Mouse (Mus musculus) cerebellum, adult 9-10 months (tissue): ENCODE data around the gene Alpk1.
A peak's percentile ranks its signal among the peaks of the same experiment; 100 is the strongest.
"Not testable (repeated sequence)": the region's sequence is repeated elsewhere in the genome, so short reads cannot be mapped to it uniquely, and the experiment has no call there.

Experiments used
- DNase-seq: peaks from one replicate; pipeline ENCODE4 v3.0.0; 2022

Gene Alpk1

DNA sequence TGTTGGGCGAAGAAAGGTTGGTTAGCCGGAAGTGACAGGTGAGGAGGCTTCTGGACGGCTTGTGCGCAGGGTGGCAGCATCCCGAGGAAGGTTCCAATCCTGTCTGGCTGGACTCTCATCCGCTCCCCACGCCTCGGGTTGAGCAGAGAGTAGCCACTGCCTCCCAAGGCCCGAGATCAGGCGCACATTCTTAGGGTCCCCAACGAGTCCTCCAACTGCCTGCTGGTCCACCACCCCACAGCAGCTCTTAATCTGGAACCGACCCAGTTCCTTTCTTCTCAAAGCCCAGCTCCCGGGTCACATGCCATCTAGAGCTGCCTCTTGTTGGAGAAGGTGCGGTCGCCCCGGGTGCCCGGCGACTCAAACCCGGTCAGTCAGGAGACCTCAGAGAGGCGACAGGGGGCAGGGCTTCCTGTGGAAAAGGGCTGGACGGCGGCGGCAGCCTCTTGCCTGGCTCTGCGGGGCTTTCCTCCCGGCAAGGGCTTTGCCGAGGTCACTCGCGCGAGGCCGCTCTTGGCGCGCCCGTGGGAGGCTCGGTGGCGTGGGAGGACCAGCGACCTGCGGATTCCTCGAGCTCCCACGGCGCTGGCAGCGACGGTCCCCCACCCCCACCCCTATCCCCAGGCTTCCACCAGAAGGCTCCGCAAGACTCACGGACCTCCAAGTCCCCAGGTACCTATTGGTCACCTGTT is 9.3 kb upstream of the Alpk1 start, which contains the start of gene Tifa:
Gene Tifa (plus strand): TSS at position 306 of the 692 bp plus-strand sequence.
- DNase-seq: peak; percentile 47

DNA sequence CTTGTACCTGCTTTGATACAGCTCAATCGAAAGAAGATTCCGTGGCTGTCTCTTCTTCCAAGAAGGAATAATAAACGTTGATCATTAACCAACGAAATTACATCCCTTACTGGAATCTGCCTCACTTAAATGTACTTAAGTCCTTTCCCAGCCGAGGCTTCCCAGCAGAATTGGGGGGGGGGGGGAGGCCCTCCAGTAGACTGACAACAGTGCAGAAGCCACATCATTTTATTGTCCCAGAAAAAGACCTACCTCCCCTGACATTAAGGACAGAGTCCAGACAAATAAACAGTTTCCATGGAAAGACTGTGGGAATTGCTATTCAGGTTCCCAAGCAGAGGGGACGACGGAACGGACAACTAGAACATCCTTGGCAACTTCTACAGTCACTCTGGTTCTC is 8.6 kb upstream of the Alpk1 start:
- no peak for DNase-seq

DNA sequence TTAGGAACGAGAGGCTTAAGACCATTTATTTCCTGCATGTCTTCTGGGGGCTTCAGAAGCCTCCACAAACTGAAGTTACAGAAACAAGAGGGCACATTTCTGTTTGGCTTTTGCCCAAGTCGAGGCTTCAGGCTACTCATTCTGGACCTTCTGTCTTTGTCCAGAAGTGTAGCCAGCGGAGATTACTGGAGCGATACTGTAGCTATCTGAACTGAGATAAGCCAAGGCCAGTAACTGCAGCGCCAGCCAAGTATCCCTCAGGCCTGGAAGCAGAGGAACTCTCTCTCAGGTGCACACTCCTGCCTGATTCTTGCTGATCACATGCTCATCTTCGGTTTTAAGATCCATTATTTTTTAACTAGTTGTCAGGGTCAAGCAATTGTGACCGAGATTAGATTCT is 7.7 kb upstream of the Alpk1 start:
- no peak for DNase-seq

DNA sequence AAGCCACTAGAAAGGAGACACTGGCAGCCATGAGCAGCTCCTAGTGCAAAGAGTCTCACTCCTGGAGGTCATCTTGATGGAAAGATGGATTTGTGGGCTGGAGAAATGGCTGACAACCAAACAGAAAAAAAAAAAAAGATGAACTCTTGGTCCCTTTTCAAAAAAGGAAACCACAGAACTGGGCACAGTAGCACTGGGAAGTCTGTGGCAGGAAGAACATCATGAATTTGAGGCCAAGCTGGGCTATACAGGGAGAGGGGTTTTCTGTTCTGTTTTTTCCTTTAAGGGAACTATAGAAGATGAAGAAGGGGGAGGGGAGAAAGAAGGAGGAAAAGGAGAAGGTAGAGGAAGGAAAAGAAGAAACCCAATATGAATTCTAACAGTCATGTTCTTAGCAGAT is 6.7 kb upstream of the Alpk1 start:
- no peak for DNase-seq

DNA sequence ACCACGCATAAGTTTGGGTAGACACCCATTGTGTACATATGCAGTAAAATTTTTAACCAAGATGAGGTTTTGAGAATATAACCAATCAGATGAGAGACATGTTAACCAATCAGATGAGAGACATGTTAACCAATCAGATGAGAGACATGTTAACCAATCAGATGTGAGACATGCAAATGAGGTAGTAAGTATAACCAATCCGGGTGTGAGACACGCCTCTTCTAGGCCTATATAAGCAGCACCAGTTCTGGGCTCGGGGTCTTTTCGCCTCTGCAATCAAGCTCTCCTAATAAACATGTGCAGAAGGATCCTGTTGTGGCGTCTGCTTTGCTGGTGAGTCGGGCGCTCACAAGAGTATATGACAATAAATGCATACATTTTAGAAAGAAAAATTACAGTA is 3.4 kb upstream of the Alpk1 start:
- DNase-seq: not testable (repeated sequence)

DNA sequence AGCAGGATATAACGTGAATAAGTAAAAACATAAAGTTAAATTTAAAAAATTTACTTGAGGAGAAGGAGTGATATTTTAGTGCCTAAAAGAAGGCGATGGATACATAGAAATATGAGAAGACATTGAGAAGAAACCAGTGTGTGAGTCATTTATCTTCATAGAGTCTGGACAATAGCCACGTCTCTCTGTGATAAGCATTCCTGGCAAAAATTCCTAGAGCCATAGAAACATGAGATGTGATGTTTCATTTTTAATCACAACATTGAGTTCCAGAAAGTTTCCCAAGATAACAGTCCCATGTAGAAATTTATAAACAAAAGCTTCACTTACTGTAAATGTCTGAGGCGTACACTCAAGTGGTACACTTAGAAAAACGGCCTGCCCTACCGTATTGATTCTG is 2.6 kb upstream of the Alpk1 start:
- DNase-seq: no peak

DNA sequence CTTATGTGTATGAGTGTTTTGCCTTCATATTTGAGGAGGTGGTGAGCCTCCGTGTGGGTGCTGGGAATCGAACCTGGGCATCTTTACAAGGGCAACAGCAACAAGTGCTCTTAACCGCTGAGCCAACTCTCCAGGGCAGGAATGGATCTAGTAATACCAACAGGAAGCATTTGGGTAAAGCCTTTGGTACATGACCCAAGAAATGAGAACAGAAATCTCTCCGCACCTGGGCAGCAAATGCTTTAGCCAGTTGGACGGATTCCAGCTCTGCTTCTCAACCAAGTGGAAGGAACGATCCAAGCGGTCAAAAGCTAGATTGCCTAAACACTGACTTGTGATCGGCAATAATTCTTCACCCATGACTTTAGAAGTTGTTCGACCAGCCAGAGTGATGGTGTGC is 594 bp upstream of the Alpk1 start:
- DNase-seq: no peak

DNA sequence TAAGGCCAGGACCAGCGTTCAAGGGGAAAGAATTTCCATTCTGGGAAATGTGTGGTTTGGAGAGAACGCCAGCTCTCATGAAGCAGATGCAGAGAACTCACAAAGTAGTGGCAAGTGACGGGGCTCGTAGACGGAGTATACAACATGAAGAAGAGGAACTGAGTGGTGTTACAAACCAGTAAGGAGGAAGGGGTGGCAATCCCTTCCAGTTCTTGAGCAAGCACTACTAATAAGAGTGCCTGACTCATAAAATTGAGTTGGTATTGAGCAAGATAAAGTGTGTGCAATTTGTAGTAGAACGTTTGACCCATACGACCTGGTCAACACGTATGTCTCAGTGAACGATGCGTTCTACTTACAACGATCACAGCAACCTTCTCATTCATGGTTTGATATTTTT is 11.2 kb downstream of the Alpk1 start:
- no peak for DNase-seq

DNA sequence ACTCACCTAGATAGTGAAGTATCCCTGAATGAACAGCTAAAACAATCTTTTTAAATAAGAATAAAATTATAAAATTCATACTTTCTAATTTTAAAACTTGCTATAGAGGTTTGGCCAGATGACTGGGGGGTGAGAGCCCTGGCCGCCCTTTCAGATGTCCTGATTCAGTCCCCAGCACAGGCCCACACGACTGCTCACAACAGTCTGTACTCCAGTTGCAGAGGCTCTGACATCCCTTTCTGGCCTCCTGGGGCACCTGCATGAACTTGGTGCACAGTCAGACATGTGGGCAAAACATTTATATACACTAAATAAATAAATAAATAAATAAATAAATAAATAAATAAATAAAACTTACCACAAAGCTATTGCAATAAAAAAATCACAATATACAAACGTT is 14.4 kb downstream of the Alpk1 start:
- DNase-seq: no peak

DNA sequence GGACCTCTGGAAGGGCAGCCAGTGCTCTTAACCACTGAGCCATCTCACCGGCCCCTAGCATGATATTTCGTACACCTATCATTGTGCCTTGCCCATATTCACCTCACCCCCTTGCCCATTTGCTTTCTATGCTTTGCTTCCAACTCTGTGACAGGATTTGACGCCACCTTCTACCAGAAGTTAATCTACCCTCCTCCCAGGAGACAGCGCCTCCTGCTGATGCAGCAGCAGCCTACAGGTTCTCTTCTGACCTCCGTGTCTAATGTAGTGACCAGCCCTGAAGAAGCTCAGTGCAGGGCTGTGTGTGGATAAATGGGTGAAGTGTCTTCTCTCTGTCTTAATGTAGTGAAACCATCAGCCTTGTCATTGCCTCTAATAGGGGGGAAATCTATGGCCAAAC is 15.8 kb downstream of the Alpk1 start:
- DNase-seq: no peak

DNA sequence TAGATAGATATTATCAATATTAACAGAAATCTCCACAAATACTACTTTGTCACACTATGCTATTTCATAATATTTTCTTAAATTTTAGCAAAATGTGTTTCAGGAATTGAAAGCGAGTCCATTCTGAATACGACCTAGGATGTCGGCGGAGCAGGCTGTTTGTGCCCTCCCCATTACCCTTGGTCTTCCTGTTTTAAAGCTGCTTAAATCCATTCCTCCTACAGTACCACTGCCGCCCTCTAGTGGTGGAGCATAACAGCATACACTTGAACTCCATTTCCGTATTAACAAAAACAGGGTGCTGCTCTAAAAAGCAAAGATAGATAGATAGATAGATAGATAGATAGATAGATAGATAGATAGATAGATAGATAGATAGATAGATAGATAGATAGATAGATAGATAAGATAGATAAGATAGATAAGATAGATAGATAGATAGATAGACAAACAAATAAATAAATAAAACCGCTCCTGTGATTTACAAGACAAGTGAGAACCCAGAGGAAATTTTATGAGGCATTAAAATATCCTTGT is 17.2 kb downstream of the Alpk1 start:
- peak; percentile 49 for DNase-seq

DNA sequence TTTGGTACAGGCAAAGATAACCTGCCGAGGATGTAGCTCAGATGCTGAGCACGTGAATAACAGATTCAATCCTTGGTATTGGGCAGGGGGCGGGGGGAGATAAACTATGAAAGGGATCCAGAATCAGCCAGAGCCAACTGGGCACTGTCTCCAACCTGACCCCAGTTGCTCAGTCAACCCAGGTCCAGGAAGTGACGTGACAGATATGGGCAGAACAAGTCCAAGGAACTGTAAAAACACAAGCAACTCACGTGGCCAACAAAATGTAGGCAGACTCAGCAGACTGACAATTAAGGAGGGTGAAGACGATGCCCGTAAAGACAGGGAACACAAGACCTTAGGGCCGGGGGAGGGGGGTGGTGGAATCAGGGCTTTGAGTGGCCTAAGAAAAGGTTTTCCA is 17.9 kb downstream of the Alpk1 start:
- DNase-seq: no peak

DNA sequence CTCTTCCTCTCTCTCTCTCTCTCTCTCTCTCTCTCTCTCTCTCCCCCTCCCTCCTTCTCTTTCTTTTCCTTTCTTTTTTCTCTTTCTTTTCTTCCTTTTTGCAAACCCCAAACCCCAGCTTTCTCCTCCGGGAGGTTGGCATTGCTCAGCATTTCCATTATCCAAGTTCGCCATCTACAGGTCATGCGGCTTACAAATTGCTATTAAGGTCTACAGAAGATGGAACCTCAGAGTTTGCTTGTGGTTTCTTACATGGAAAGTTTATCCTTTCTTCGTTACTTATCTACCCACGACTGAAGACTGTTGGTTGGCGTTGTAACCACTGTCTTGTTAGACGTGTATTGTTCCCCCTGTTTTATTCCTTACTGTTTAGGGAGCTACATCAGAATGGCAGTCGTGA is 21.1 kb downstream of the Alpk1 start:
- DNase-seq: peak; percentile 16

DNA sequence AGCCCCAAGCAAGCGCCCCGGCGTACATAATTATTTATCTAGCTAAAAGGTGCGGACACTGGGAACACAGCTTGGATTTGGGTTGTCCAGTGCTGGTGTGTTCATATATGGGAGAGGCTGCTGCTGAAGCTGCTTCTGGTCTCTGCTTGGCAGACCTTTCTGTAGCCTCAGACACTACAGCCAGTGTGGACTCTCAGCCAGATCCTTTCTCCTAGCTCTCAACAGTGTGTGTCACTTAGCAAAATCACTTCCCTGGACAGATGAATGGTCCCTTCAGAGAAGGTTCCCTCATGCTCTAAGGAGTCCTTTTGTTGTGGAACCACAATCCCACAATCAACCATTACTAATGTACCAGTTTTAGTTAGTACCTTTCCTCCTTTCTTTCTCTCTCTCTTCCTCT is 21.5 kb downstream of the Alpk1 start:
- DNase-seq: no peak

DNA sequence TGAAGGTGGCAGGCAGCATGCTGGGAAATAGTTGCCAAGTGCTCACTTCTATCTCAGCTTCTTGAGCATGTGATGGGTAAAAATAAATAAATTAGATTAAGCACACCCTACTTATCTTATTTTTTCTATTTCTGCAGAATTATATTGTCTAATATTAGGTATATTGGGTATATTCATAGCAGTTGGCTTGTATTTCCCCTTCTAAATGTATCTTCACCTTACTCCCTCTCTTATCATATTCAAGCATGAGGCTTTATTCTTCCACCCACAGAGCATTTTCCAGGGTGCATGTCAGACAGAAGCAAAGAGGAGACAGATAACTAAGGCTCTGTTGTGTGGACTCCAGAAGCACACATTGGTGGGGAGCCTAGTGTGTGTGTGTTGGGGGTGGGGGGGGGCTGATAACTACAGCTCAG is 22.4 kb downstream of the Alpk1 start:
- no peak for DNase-seq

DNA sequence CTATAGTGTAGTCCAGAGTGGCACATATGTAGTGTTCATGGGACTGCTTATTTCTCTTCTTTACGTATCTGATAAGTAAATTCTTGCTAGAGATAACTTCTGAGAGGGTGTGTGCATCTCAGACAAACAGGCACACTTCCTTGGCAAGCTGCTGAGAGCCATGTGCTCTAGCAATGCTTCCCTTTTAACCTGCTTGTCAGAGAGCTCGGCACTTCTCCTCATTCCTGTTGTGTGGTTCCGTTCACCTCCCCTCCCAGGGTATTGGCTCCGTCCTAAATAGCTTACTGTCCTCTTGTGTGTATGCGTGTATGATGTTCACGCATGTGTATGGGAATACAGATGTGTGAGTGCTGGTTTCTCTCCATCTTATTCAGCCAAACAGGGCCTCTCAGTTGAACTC is 23.9 kb downstream of the Alpk1 start:
- DNase-seq: no peak

DNA sequence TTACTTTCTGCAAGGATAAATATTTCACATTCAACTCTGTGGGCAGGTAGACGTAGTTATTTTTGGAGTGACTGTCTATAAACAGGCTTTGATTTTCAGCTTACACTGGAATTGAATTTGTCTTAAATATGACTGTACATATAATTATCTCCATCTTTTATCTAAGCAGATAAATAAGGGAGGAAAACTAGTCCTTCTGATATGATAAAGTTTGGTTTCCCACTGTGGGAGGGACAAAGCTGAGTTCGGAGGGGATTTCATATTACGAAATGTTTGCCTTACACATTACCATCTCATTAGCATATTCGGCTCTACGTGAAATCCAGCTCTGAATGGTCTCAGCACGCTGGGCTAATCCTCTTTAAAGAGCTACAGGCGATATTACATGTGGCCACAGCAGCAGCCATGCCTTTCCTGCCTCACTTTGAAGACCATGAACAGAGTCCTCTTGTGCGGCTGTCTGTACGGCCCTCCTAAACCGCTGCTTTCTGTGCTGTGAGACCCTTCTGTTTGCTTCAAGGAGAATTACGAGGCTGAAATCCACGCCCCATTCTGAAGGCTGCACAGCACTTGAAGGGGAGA is 30.3 kb downstream of the Alpk1 start:
- DNase-seq: no peak

DNA sequence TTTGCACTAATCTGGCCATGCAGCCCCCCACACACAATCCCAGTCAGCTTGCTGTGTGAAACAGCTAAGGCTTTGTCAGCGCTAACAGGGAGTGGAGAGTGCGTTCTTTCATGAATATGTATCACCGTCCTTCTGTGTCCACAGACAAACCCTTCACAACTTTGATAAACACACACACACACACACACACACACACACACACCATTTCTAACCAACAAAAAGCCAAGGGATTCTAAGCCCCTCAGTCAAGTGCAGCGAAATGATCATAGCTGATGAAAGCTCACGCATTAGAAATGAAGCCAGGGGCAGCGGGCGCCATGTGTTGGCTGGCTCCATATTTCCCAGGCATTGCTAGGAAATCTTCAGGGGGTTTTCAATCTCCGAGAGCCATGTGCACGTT is 31.1 kb downstream of the Alpk1 start:
- no peak for DNase-seq

DNA sequence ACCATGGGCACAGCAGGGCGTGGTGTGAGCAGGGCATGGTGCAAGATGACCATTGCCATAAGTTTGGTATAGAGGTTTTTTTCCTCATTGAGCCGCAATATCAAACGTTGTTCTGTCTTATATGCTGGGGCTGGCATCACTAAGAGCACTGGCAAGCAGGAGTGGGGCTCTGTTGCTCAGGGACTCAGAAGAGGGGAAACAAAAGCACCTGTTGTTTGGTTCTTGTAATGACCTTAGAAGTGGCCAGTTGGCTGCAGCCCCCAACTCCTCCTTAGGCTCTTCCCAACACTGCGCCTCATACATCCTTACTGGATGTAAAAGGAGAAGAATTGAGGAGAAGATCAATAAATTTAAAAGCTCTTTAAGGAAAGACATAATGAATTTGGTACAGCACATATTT is 31.7 kb downstream of the Alpk1 start:
- DNase-seq: no peak

DNA sequence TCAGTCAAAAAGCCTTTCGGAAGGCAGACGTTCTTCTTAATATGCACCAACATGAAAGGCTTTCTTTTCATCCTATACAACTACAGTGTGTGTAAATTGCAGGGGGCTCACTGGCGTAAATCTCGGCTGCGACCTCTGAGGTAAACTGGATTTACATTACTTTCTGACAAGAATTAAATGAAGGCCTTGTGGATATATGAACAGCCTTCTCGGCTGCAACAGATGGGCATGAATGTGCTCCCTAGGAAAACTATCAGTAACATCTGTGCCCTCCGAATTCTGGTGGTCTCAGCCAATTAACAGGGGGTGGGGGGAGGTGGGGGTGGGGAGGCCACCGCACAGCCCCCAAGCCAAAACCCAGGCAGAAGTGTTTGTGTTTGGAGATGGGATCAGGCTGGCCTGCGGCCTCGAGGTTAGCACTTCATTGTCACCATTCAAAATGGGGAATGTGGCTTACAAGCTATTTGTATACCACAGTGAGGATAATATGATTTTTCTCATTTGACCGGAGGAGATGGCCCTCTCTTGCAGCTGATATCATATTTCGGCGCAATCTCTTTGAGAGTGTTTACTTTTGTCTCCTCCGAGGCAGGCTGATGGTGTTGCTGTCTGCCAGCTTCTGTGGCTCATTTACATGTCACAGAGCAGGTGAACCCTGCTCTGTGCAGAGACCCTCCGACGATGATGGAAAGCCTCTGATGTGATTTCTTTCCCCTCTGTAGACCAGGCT is 34.3 kb downstream of the Alpk1 start:
- DNase-seq: no peak

DNA sequence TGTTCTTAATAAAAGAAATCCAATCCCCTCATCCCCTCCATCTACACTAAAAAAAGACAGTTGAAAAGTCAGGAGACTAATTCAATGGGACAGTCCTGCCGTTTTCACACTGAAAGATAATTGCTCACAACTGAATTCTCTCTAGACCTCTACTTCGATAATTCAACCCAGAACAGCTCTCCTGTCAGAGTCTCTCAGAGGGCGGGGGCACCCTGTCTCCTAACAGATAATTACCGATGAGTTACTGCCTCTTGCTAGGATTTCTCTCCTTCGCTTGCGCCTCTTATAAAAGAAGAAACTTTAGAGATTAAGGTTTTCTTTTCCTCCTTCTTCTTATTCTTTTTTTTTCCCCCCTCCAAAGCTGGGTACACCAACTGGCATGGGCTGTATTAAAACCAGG is 34.8 kb downstream of the Alpk1 start:
- DNase-seq: no peak

DNA sequence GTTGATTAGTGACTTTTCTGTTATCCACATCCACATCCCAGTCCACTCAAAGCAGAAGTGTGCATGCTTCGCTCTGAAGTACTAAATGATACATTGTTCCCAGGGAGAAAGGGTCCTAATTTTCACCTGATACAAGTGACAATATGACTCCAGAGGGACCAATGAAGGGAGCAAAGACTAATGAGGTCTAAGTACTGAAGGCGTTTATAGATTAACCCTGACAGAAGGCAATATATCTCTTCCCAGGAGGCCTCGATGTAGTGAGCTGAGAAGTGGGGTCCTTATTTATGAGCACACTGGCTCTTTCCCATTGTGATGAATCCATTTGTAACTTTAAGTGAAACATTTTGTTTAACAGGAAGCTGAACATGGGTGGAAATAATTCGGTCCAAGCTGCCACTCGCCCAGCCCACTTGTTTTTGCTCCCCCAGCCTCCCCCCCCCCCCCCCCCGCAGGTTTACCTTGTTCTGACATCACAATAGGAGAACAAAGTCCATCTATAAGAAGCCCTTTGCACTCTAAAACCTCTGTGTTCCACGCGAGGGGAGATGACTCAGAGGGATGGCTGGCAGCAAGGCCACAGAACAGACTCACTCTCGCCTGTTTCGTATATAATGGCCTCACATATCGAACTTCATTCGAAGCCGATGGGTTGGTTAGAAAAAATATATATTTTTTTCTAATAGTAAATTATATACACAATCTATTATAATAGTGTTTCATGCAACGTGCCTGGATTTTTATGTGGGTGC is 36.5 kb downstream of the Alpk1 start:
- no peak for DNase-seq

DNA sequence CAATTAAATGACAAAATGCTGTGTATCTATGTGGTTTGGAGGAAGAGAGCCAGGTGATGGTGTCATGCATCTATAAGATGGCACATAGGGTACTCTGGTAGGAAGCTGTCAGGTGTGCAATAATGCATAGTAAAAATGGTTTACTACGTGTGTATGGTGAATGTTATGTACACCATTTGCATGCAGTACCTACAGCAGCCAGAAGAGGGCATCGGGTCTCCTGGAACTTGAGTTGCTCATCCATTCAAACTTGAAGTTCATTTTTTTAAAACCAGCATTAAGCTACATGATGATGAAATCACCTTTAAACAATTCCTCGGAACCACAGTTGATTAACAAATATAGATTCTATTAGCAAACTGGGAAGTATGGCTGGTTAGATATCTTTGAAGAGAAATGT is 38.9 kb downstream of the Alpk1 start:
- DNase-seq: no peak
